Mouse (Mus musculus) lung, embryonic 15.5 days (tissue): ENCODE results near the gene Bcl2l14. TPM values are rescaled to one million over a fixed set of nuclear protein-coding genes. Genes with fewer than 3 reads are reported as not detected.

Source experiments
- polyA plus RNA-seq: library from polyadenylated mRNA; unstranded; fragments of >200 nt; fragmentation: Nextera tagmentation; extraction: Ambion mirVana; gene quantifications from 2 replicates; pipeline ENCODE4 v1.2.1, GENCODE M21; 2015

Gene Bcl2l14
- polyA plus RNA-seq, 1 experiment from 2014 or later: 4.5 TPM

Other genes with a start within 250 kb of the Bcl2l14 start
- 22.3 and 24.7 TPM in 2 replicates for gene Lrp6, start 170.6 kb downstream of the Bcl2l14 start, polyA plus RNA-seq
- gene Mansc1, start 236.2 kb downstream of the Bcl2l14 start, polyA plus RNA-seq: 6.1 and 7.4 TPM in 2 replicates
- 13.4 and 15.9 TPM in 2 replicates for gene Borcs5, start 243.2 kb downstream of the Bcl2l14 start, polyA plus RNA-seq